Mouse (Mus musculus) liver, embryonic 14.5 days (tissue): ENCODE results near the gene Lyzl4. TPM values are rescaled to one million over a fixed set of nuclear protein-coding genes. Genes with fewer than 3 reads are reported as not detected.
A peak's percentile ranks its signal among the peaks of the same experiment; 100 is the strongest.

Source experiments
- ATAC-seq: fragments of 200-750 bp; cut with Nextera tagmentation; 2 replicates; pipeline ENCODE4 v1.8.0; 2017; ENCODE audit warnings: moderate number of reproducible peaks, mild to moderate bottlenecking, moderate library complexity; ENCODE audit not compliant: insufficient read depth
- DNase-seq, 3 experiments: peaks; one replicate each; pipeline ENCODE4 v3.0.0-alpha.2; 2012 to 2013; ENCODE audit warnings: low read depth in 3 of 3, low spot score in 3 of 3
- H3K27ac ChIP-seq: fragments of 300-500 bp; sonication (generic); 2 replicates; pipeline ENCODE4 v1.5.1; 2014; ENCODE audit warnings: moderate library complexity, mild to moderate bottlenecking, control low read depth, inconsistent platforms
- H3K27me3 ChIP-seq: fragments of 300-500 bp; sonication (generic); 2 replicates; pipeline ENCODE4 v1.6.1; 2014; ENCODE audit warnings: mild to moderate bottlenecking, low read length, moderate library complexity; ENCODE audit not compliant: control insufficient read depth, insufficient read depth
- H3K36me3 ChIP-seq: fragments of 300-500 bp; sonication (generic); replicated peaks from 2 replicates; pipeline ENCODE4 v1.6.1; 2014; ENCODE audit warnings: low read depth; ENCODE audit not compliant: control insufficient read depth, insufficient read depth
- H3K4me1 ChIP-seq, 2 experiments: fragments of 200-500 bp in 1 of 2; fragments of 300-500 bp in 1 of 2; sonication (generic) in 1 of 2; replicated peaks; 2 replicates each; pipeline ENCODE4 v1.6.1; 2012 to 2014; ENCODE audit warnings: antibody characterized with exemption in 1 of 2, inconsistent platforms in 1 of 2, low read length in 1 of 2; ENCODE audit not compliant: control insufficient read depth in 2 of 2, insufficient read depth in 2 of 2
- H3K4me2 ChIP-seq: fragments of 300-500 bp; sonication (generic); 2 replicates; pipeline ENCODE4 v1.6.1; 2014; ENCODE audit warnings: low read depth, mild to moderate bottlenecking, control low read depth, moderate library complexity
- H3K4me3 ChIP-seq, 2 experiments: fragments of 200-500 bp in 1 of 2; fragments of 300-500 bp in 1 of 2; sonication (generic) in 1 of 2; 2 replicates each; pipeline ENCODE4 v1.5.1; 2012 to 2014; ENCODE audit warnings: low read depth in 2 of 2, low read length in 2 of 2, mild to moderate bottlenecking in 2 of 2, control low read depth in 1 of 2, inconsistent platforms in 1 of 2, moderate library complexity in 1 of 2; ENCODE audit not compliant: insufficient read depth in 1 of 2
- H3K9ac ChIP-seq: fragments of 300-500 bp; sonication (generic); replicated peaks from 2 replicates; pipeline ENCODE4 v1.6.1; 2014; ENCODE audit warnings: mild to moderate bottlenecking, control low read depth, moderate library complexity
- H3K9me3 ChIP-seq: fragments of 300-500 bp; sonication (generic); 2 replicates; pipeline ENCODE4 v1.6.1; 2016; ENCODE audit warnings: low read length, mixed read lengths; ENCODE audit not compliant: control insufficient read depth
- CTCF ChIP-seq: IDR thresholded peaks from 2 replicates; pipeline ENCODE4 v1.5.1; 2016; ENCODE audit warnings: antibody characterized with exemption, low read depth, control low read depth
- EP300 ChIP-seq: IDR thresholded peaks from 2 replicates; pipeline ENCODE4 v1.6.1; 2016; ENCODE audit warnings: antibody characterized with exemption, low read depth
- WGBS: fragments of 180-500 bp; shearing (Covaris S2); extraction: QIAGEN DNeasy Blood & Tissue Kit; methylation state at CpG from one replicate; pipeline ENCODE4 v1.1.7; 2014; ENCODE audit not compliant: insufficient replicate concordance; 5-methylcytosine and 5-hydroxymethylcytosine counted together
- polyA plus RNA-seq, 2 experiments: library from polyadenylated mRNA; depleted of rRNA in 1 of 2; stranded (reverse) in 1 of 2; unstranded in 1 of 2; fragments of >200 nt; fragmentation: Nextera tagmentation in 1 of 2; extraction: Ambion mirVana in 1 of 2; gene quantifications; 2 replicates each; pipeline versions ENCODE4 v1.2.1 to v1.2.3; 2012 to 2014

Gene Lyzl4
- polyA plus RNA-seq, 2 experiments: 0.15 TPM; not detected in 1

DNA sequence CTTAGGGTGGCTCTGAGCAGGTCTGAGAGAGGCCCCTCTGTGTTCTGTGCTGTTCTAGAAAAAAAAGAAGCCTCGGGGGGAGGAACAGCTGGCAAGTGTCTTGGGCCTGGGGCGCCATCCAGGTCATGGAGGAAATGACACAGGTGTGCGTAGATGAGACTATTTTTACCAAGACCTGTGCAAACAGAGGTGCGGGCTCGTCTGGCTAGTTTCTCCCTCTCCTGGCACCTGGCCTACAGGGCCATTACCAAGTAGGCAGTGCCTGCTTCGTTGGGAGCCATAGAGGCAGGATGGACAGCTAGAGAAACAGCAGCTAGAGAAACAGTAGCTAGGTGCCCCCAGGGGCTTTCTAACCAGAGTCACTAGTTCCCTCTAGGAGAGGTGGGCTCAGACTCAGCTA lies 8.6 kb downstream of the Lyzl4 start:
- TF ChIP-seq CTCF (no peak), EP300 (no peak)
- H3K27me3 ChIP-seq: no peaks in the 10 kb centered on the region
- H3K27ac ChIP-seq: no peak overlapping the region
- no peak for ATAC-seq
- H3K4me3 ChIP-seq: no peak overlapping the region
- no peaks in the 10 kb centered on the region for H3K9me3 ChIP-seq
- H3K9ac ChIP-seq: no peak overlapping the region
- 51% methylated on average over 6 of the region's 6 CpGs for WGBS
- no peak for DNase-seq
- no peaks in the 10 kb centered on the region for H3K4me1 ChIP-seq
- no peaks in the 10 kb centered on the region for H3K36me3 ChIP-seq
- H3K4me2 ChIP-seq: no peak overlapping the region

- Histone ChIP-seq H3K9me3 (no peaks in the 10 kb centered on the region), H3K9ac (no peak overlapping the region), H3K4me1 (no peaks in the 10 kb centered on the region), H3K4me2 (no peak overlapping the region), H3K4me3 (no peak overlapping the region), H3K36me3 (no peaks in the 10 kb centered on the region), H3K27me3 (no peaks in the 10 kb centered on the region), H3K27ac (no peak overlapping the region)
- WGBS: 76% methylated on average over 10 of the region's 10 CpGs
- DNase-seq (no peak), ATAC-seq (no peak)
- TF ChIP-seq CTCF: no peak
- no peak for TF ChIP-seq EP300
Observed at GRCm38 (mm10) chr9:121632891-121633290, 9.0 kb downstream of the Lyzl4 start.

DNA sequence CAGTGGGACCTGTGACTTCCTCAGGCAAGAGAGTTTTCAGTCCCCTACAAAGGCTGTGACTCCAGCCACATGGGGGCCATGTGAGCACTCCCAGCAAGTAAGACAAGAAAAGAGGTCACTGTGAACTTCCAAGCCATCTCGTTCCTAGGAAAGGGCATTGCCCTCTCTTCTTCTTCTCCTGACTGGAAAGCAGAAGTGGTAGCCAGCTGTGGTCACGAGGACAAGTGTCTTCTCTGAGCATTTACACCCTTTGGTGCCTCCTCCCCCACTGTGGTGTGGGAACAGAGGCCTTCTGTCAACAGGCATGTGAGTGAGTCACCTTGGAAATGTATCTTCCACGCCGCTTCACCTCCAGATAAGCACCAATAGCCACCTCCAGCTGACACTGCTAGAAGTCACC lies 9.9 kb downstream of the Lyzl4 start:
- Histone ChIP-seq H3K4me2 (no peak overlapping the region), H3K27ac (no peak overlapping the region), H3K27me3 (no peaks in the 10 kb centered on the region), H3K36me3 (no peaks in the 10 kb centered on the region), H3K4me1 (no peaks in the 10 kb centered on the region), H3K4me3 (no peak overlapping the region), H3K9ac (no peak overlapping the region), H3K9me3 (no peaks in the 10 kb centered on the region)
- no peak for ATAC-seq
- peak in 1 of 3 experiments; percentile 27 for DNase-seq
- TF ChIP-seq EP300: no peak
- no peak for TF ChIP-seq CTCF
- WGBS: 13% methylated on average over 4 of the region's 4 CpGs

DNA sequence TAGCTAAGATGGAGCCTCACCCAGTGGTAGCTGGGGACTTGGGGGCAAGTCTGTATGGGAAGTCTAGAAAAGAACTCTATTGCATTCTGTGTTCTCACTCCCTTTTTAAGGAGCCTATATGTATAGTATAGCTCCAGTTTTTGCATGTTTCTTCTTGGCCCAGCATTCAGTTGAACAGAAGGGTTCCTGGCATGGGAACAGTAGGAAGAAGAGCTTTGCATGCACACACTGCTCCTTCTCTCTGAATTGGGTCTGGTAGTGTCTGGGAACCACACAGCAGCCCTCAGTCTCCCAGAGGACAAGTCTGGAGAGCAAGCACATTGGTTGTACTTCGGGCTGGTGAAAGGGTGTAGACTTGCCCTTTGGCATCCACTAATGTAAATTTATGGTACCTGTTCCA lies 11.3 kb downstream of the Lyzl4 start:
- WGBS: 68% methylated on average over 1 of the region's 1 CpGs

GRCm38 (mm10) chr9:121624920-121625319 lies 17.0 kb downstream of the Lyzl4 start:
- H3K9me3 ChIP-seq: no peaks in the 10 kb centered on the region
- H3K9ac ChIP-seq: no peak overlapping the region
- H3K4me3 ChIP-seq: no peak overlapping the region
- TF ChIP-seq EP300 (no peak), CTCF (no peak)
- DNase-seq: no peak
- no peak overlapping the region for H3K27ac ChIP-seq
- H3K27me3 ChIP-seq: no peaks in the 10 kb centered on the region
- no peak for ATAC-seq
- no peak overlapping the region for H3K4me2 ChIP-seq
- no peaks in the 10 kb centered on the region for H3K36me3 ChIP-seq
- no peaks in the 10 kb centered on the region for H3K4me1 ChIP-seq
- WGBS: 54% methylated on average over 2 of the region's 2 CpGs

More for the DNA sequence above, 11.3 kb downstream of the Lyzl4 start:
- no peak overlapping the region for H3K4me2 ChIP-seq
- H3K4me3 ChIP-seq: no peak overlapping the region
- no peak for TF ChIP-seq EP300
- TF ChIP-seq CTCF: no peak
- H3K36me3 ChIP-seq: no peaks in the 10 kb centered on the region
- H3K27ac ChIP-seq: no peak overlapping the region
- no peaks in the 10 kb centered on the region for H3K27me3 ChIP-seq
- no peak for ATAC-seq
- H3K4me1 ChIP-seq: no peaks in the 10 kb centered on the region
- H3K9me3 ChIP-seq: no peaks in the 10 kb centered on the region
- H3K9ac ChIP-seq: no peak overlapping the region
- DNase-seq: no peak
